Mouse (Mus musculus) intestine, postnatal 0 days (tissue): ENCODE measurements around the gene Mllt11. TPM values are rescaled to one million over a fixed set of nuclear protein-coding genes. Genes with fewer than 3 reads are reported as not detected.

Experiments used
- ATAC-seq: fragments of 200-750 bp; cut with Nextera tagmentation; 2 replicates; pipeline ENCODE4 v1.8.0; 2017; ENCODE audit warnings: mild to moderate bottlenecking, moderate TSS enrichment, moderate library complexity
- H3K27ac ChIP-seq: fragments of 300-500 bp; sonication (generic); 2 replicates; pipeline ENCODE4 v1.5.1; 2014; ENCODE audit warnings: mild to moderate bottlenecking, low read depth, low read length, moderate library complexity
- H3K27me3 ChIP-seq: fragments of 300-500 bp; sonication (generic); replicated peaks from 2 replicates; pipeline ENCODE4 v1.6.1; 2014; ENCODE audit warnings: low read length, mixed read lengths; ENCODE audit not compliant: control insufficient read depth, insufficient read depth
- H3K36me3 ChIP-seq: fragments of 300-500 bp; sonication (generic); 2 replicates; pipeline ENCODE4 v1.6.1; 2014; ENCODE audit warnings: mild to moderate bottlenecking, moderate library complexity; ENCODE audit not compliant: control insufficient read depth, insufficient read depth
- H3K4me1 ChIP-seq: fragments of 300-500 bp; sonication (generic); replicated peaks from 2 replicates; pipeline ENCODE4 v1.6.1; 2014; ENCODE audit warnings: antibody characterized with exemption, low read length, mixed read lengths; ENCODE audit not compliant: control insufficient read depth, insufficient read depth
- H3K4me2 ChIP-seq: fragments of 300-500 bp; sonication (generic); replicated peaks from 2 replicates; pipeline ENCODE4 v1.6.1; 2014; ENCODE audit warnings: low read depth, mild to moderate bottlenecking, moderate library complexity
- H3K4me3 ChIP-seq: fragments of 300-500 bp; sonication (generic); 2 replicates; pipeline ENCODE4 v1.5.1; 2014; ENCODE audit warnings: low read depth, low read length
- H3K9ac ChIP-seq: fragments of 300-500 bp; sonication (generic); 2 replicates; pipeline ENCODE4 v1.6.1; 2014; ENCODE audit warnings: mild to moderate bottlenecking, low read depth, low read length
- H3K9me3 ChIP-seq: fragments of 300-500 bp; sonication (generic); 2 replicates; pipeline ENCODE4 v1.6.1; 2016; ENCODE audit warnings: mixed run types; ENCODE audit not compliant: control insufficient read depth
- CTCF ChIP-seq: sonication (generic); IDR thresholded peaks from 2 replicates; pipeline ENCODE4 v1.5.1; 2016; ENCODE audit warnings: low read depth, mild to moderate bottlenecking, control low read depth, antibody characterized with exemption, moderate library complexity
- WGBS: fragments of 180-500 bp; shearing (Covaris S2); extraction: QIAGEN DNeasy Blood & Tissue Kit; methylation state at CpG from one replicate; pipeline ENCODE4 v1.1.7; 2014; 5-methylcytosine and 5-hydroxymethylcytosine counted together
- polyA plus RNA-seq: library from polyadenylated mRNA; unstranded; fragments of >200 nt; fragmentation: Nextera tagmentation; extraction: Ambion mirVana; gene quantifications from 2 replicates; pipeline ENCODE4 v1.2.1, GENCODE M21; 2015

The Mllt11 gene
- polyA plus RNA-seq, result 10.1 and 10.6 TPM in 2 replicates

GRCm38 (mm10) chr3:95231298-95232221 is at the start of gene Mllt11:
TSS of gene Mllt11 (minus strand) at chr3:95232171.
- H3K27ac ChIP-seq, result peak within 1 kb of the TSS; percentile 94
- WGBS, result 78% methylated on average over 13 of the region's 13 CpGs
- no peak for ATAC-seq
- peaks cover 9% of the 10 kb centered on the region for H3K4me1 ChIP-seq
- H3K4me3 ChIP-seq, result 0 out of 2 replicates have a peak within 1 kb of the TSS, but pooled peaks have one; percentile 78
- H3K27me3 ChIP-seq, result no peaks in the 10 kb centered on the region
- no peak for TF ChIP-seq CTCF
- peak within 1 kb of the TSS; percentile 93 for H3K4me2 ChIP-seq
- H3K36me3 ChIP-seq, result peaks cover 48% of the 10 kb centered on the region
- peak within 1 kb of the TSS; percentile 89 for H3K9ac ChIP-seq
- H3K9me3 ChIP-seq, result no peaks in the 10 kb centered on the region

GRCm38 (mm10) chr3:95281216-95282126 is 49.5 kb upstream of the Mllt11 start, which contains the start of the genes Mindy1 and Prune1:
TSS of gene Mindy1 (plus strand) at chr3:95281345.
TSS of gene Prune1 (minus strand) at chr3:95282076.
- peak; percentile 64 for TF ChIP-seq CTCF
- peaks cover 11% of the 10 kb centered on the region for H3K4me1 ChIP-seq
- H3K4me3 ChIP-seq, result peak within 1 kb of the TSS; percentile 61
- no peaks in the 10 kb centered on the region for H3K9me3 ChIP-seq
- no peaks in the 10 kb centered on the region for H3K27me3 ChIP-seq
- peak within 1 kb of the TSS; percentile 93 for H3K27ac ChIP-seq
- ATAC-seq, result peak; percentile 87
- under 1% methylated on average over 53 of the region's 53 CpGs for WGBS
- H3K4me2 ChIP-seq, result peak within 1 kb of the TSS; percentile 85
- peak within 1 kb of the TSS; percentile 83 for H3K9ac ChIP-seq
- H3K36me3 ChIP-seq, result no peaks in the 10 kb centered on the region

- peak overlapping the region; percentile 61 for H3K4me3 ChIP-seq
- peaks cover 11% of the 10 kb centered on the region for H3K4me1 ChIP-seq
- TF ChIP-seq CTCF, result no peak
- no peak for ATAC-seq
- 6% methylated on average over 8 of the region's 8 CpGs for WGBS
- no peaks in the 10 kb centered on the region for H3K36me3 ChIP-seq
- H3K9me3 ChIP-seq, result no peaks in the 10 kb centered on the region
- H3K9ac ChIP-seq, result peak overlapping the region; percentile 72
- peak overlapping the region; percentile 85 for H3K4me2 ChIP-seq
- H3K27ac ChIP-seq, result peak overlapping the region; percentile 46; the same call in 1 of the 2 replicates
- no peaks in the 10 kb centered on the region for H3K27me3 ChIP-seq
Observed at GRCm38 (mm10) chr3:95280747-95281146, 48.8 kb upstream of the Mllt11 start.

- Histone ChIP-seq H3K36me3 (no peaks in the 10 kb centered on the region), H3K9me3 (no peaks in the 10 kb centered on the region), H3K4me3 (no peak overlapping the region), H3K27ac (peak overlapping the region; percentile 11; the same call in 1 of the 2 replicates), H3K9ac (no peak overlapping the region), H3K4me1 (no peaks in the 10 kb centered on the region), H3K27me3 (no peaks in the 10 kb centered on the region), H3K4me2 (no peak overlapping the region)
- 61% methylated on average over 1 of the region's 1 CpGs for WGBS
- TF ChIP-seq CTCF, result peak; percentile 17; the same call in 1 of the 2 replicates
- no peak for ATAC-seq
Observed at GRCm38 (mm10) chr3:95277149-95277551, 45.2 kb upstream of the Mllt11 start.

GRCm38 (mm10) chr3:95276428-95276934 is 44.5 kb upstream of the Mllt11 start:
- TF ChIP-seq CTCF, result no peak
- H3K27ac ChIP-seq, result no peak overlapping the region; the same call in 1 of the 2 replicates
- 75% methylated on average over 5 of the region's 5 CpGs for WGBS

More at GRCm38 (mm10) chr3:95276428-95276934, 44.5 kb upstream of the Mllt11 start:
- no peak overlapping the region for H3K4me3 ChIP-seq
- no peak overlapping the region for H3K4me2 ChIP-seq
- no peaks in the 10 kb centered on the region for H3K9me3 ChIP-seq
- H3K36me3 ChIP-seq, result no peaks in the 10 kb centered on the region
- H3K4me1 ChIP-seq, result no peaks in the 10 kb centered on the region
- ATAC-seq, result no peak
- H3K27me3 ChIP-seq, result no peaks in the 10 kb centered on the region
- no peak overlapping the region for H3K9ac ChIP-seq
